Mouse (Mus musculus) retina, postnatal 7 days (tissue): Measurements from ENCODE around the gene Lrpprc.
"Not testable (repeated sequence)": the region's sequence is repeated elsewhere in the genome, so short reads cannot be mapped to it uniquely, and the experiment has no call there.

ENCODE experiments used
- DNase-seq: peaks from one replicate; pipeline ENCODE4 v3.0.0-alpha.2; 2012; ENCODE audit warnings: low read depth, low spot score

Gene Lrpprc

DNA sequence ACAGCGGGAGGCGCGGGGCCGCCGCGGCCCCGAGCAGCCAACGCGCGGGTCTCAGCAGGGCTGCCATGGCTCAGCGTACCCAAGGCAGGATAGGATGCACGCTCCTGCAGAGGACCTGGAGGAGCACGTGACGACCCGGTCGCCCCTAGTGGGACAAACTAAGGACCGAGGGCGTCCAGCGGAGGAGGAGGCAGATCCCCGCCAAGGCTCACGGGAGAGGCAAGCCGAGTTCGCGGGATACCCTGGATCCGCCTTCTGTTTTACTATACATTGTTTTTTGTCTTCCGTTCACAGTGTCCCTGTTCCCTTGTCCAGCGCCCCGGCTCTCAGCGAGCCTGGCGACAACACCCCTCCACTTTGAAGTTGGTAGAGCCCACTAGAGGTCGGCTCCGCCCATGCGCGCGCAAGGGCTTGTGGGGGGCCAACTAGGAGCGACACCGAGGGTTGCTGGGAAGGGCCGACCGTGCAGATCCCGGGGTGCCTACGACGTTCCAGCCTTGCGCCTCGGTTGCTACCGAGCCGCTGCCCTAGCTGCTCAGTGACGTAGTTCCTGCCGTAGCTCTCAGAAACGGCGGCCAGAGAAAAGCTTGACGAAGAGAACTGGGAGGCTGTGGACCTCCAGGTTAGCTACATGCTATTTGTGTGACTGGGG, at the start of gene Lrpprc:
Gene Lrpprc (minus strand): TSS at position 343 of the 652 bp plus-strand sequence.
- DNase-seq, result peak; percentile 91

- peak; percentile 78 for DNase-seq
Measured at GRCm38 (mm10) chr17:84837780-84838179, 47.2 kb upstream of the Lrpprc start.

- DNase-seq, result no peak
Measured at GRCm38 (mm10) chr17:84835249-84835648, 44.7 kb upstream of the Lrpprc start.

DNA sequence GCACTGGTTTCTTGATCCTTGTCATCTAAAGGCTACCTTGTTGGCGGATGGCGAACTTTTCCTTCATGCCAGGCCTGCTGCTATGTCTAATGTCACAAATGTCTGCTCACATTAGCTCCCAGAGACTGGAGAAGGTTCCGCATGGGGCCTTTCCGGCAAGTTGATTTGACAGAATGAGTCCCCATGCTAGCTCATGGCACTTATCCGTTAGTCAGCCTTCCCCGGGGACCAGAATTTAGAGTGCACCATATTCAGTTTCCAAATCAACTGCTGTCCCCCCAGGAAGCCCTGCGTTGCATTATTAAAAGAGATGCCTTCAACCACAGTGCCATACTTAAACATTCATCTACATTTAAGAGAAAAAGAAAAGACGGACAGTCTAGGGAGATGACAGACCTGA, 41.8 kb upstream of the Lrpprc start:
- no peak for DNase-seq

DNA sequence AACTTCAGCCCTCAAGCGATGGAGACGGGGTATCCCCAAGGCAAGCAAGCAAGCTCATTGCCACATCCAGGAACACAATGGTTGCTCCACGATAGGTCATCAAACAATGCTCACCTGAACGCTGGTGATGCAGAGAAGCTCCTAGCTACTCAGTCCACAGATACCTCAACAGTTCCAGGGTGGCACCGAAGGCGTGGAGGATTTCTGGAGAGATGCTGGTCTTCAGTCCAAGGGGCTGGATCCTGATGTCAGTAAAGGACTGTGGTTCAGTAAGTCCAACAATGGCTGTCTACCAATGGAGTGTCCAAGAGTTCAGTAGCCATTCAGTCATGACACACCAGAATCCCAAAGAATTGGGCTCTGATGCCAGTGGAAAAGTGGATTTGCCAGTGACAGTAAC, 37.7 kb upstream of the Lrpprc start:
- DNase-seq, result no peak

- DNase-seq, result no peak
Measured at GRCm38 (mm10) chr17:84820603-84821002, 30.0 kb upstream of the Lrpprc start.

- no peak for DNase-seq
Measured at GRCm38 (mm10) chr17:84818390-84818789, 27.8 kb upstream of the Lrpprc start.

- DNase-seq, result no peak
Measured at GRCm38 (mm10) chr17:84816014-84816461, 25.4 kb upstream of the Lrpprc start.

GRCm38 (mm10) chr17:84814905-84815304, 24.3 kb upstream of the Lrpprc start:
- no peak for DNase-seq

GRCm38 (mm10) chr17:84814192-84814591, 23.6 kb upstream of the Lrpprc start:
- DNase-seq, result not testable (repeated sequence)

GRCm38 (mm10) chr17:84792006-84792405, 1.4 kb upstream of the Lrpprc start:
- DNase-seq, result no peak

- DNase-seq, result no peak
Measured at GRCm38 (mm10) chr17:84791156-84791555, 567 bp upstream of the Lrpprc start.

GRCm38 (mm10) chr17:84790043-84790442, 546 bp downstream of the Lrpprc start:
- DNase-seq, result no peak

- no peak for DNase-seq
Measured at GRCm38 (mm10) chr17:84788376-84789125, 2.0 kb downstream of the Lrpprc start.

GRCm38 (mm10) chr17:84787477-84787876, 3.1 kb downstream of the Lrpprc start:
- DNase-seq, result no peak

- no peak for DNase-seq
Measured at GRCm38 (mm10) chr17:84786911-84787310, 3.7 kb downstream of the Lrpprc start.

GRCm38 (mm10) chr17:84785176-84785575, 5.4 kb downstream of the Lrpprc start:
- no peak for DNase-seq

DNA sequence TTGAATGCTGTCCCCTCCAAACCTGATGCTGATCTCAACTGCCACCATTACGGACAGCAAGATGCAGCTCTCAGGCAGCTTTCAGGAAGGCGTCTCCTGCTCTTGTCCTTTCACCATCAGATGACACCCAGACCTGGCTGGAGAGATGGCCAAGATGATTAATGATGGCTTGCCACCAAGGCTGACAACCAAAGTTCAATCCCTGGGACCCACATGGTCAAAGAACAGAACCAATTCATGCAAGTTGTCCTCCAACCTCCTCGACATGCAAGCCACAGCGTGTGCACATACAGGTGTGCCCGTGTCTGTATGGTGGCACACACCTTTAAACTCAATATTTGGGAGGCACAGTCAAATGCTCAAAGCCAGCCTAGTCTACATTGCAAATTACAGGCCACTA, 7.1 kb downstream of the Lrpprc start:
- no peak for DNase-seq

GRCm38 (mm10) chr17:84780321-84780720, 10.3 kb downstream of the Lrpprc start:
- no peak for DNase-seq

DNA sequence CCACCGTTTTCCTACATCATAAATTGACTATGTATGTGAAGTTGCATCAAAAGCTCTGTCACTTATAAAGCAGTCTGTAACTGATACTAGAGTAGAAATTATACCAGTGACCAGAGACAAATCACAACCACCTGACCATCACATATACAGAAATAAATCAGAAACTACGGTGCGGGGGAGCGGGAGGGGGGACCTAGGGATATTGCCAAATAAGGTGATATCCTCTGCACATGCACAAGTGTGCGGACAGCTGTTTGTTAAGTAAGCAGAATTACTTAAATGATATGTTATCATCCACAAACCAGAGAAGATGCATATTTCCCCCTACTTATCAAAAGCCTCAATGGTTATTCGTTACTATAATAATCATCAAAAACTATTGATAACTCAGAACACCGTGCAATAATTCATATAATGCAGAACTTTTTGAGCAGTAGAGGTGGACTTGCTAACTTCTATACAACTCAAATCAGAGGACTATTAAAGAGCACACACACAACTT, 12.1 kb downstream of the Lrpprc start:
- no peak for DNase-seq

DNA sequence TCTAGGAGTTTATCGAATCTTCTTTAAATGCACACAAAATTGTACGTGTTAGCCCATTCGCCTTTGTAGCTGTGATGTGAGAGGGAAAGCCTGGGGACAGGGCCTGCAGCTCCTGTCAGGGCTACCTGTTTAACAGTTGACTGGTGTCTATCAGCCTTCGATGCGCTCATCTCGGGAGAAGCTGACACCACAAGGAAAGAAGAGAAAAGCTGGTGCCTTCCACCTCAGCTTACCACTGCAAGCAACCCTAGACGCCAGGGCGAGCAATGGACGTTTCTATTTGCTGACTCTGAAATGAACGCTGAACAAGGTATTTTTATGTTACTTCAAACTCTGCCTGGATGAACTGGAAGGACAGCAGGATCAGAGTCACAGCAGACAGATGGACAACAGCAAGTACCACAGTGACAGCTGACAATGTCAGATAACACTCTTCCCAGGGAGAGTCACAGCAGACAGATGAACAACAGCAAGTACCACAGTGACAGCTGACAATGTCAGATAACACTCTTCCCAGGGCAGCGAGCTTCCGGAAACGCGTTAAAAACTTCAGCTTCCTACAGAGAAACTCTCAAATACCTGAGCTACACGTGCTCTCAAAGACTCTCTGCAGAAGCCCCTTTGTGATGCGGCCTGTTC, 14.1 kb downstream of the Lrpprc start:
- no peak for DNase-seq

- DNase-seq, result no peak
Measured at GRCm38 (mm10) chr17:84775291-84775690, 15.3 kb downstream of the Lrpprc start.
